Mouse (Mus musculus): Measurements from ENCODE around the gene Icosl. TPM values are rescaled to one million over a fixed set of nuclear protein-coding genes. Genes with fewer than 3 reads are reported as not detected.
"Not testable (repeated sequence)": the region's sequence is repeated elsewhere in the genome, so short reads cannot be mapped to it uniquely, and the experiment has no call there.

Gene Icosl
- total RNA-seq (2015; ENCODE audit: low replicate concordance): 2.3 and 2.7 TPM in 2 replicates
- total RNA-seq (2017; ENCODE audit: low replicate concordance): 1.8 and 4.9 TPM in 2 replicates

DNA sequence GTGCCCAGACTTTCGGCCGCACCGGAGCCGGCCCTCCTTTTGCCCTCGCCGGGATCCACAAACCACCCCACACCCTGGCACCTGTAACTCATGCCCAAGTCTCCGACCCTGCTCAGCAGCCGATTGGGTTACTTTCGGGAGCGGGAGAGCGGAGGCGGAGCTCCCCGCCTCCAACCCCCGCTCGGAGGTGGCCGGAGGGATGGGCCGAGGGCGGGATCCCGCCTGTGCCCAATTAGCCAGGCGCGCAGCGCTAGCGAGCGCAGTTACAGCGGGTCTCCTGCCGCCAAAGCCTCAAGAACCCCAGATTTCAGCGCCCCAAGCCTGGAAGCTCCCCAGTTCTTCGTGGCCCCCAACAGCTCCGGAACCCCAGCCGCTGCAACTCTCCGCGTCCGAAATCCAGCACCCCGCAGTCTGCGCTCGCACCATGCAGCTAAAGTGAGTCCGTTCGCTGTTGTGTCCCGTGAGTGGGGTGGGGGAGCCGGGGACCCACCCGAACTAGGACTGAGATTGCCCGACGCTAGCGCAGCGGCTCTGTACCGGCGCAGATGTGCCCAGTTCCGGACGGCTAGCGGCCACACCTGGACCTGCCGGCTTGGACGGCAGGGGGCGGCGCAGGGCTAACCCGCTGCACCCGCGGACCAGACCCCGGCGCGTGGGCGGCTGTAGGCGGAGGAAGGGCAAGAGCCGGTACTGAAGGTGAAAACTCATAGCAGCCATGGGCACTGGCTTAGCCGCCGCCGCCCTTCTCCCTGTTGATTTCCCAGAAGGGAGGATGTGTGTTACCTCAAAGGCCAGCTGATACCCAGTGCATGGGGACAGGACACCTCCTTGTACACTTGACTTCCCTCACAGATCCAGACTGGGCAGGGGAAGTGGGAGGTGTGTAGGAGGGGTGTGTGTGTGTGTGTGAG lies at the start of gene Icosl:
Icosl (plus strand) TSS at position 202 of the 911 bp plus-strand sequence.
- no peak for ATAC-seq (replicated peaks; ENCODE audit: low FRiP score, poor library complexity, severe bottlenecking)

DNA sequence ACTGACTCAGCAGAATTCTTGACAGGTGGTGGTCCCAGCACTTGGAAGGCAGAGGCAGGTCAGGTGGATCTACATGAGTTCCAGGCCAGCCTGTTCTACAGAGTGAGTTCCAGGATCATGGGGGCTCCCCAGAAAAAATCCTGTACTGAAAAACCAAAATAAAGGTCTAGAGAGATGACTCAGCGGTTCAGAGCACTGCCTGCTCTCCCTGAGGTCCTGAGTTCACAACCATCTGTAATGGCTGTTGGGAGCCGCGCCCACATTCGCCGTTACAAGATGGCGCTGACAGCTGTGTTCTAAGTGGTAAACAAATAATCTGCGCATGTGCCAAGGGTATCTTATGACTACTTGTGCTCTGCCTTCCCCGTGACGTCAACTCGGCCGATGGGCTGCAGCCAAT lies 49.1 kb upstream of the Icosl start:
- not testable (repeated sequence) for ATAC-seq (replicated peaks; ENCODE audit: low FRiP score, poor library complexity, severe bottlenecking)

DNA sequence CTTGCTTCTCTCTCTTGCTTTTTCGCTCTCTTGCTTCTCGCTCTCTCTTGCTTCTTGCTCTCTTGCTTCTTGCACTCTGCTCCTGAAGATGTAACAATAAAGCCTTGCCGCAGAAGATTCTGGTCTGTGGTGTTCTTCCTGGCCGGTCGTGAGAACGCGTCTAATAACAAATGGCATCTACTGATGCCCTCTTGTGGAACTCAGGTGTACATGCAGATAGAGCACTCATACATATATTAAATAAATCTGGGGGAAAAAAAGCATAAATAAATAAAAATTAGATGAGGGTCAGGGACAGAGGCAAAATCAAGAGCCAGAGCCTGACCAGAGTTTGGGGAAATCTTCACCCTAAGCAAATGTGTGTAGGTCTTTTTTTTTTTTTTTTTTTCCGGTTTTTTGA lies 43.6 kb upstream of the Icosl start:
- not testable (repeated sequence) for ATAC-seq (replicated peaks; ENCODE audit: low FRiP score, poor library complexity, severe bottlenecking)

DNA sequence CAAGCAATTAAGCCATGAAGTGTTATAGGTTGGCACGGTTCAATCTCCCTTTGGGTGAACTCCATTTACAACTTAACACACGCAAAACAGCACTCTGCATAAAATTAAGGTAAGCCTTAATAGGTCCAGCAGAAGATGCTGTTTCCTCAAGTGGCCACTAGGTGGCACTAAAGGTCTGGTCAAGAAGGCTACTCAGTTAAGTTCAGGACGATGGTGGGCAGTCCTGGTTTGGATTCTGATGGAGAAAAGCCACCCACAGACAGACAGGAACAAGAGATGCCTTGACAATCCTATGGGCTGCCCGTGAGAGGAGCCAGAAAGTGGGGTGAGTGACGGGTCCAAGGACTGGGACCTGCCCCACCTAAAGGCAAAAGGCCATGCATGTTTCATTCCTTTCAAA lies 41.0 kb upstream of the Icosl start:
- ATAC-seq (replicated peaks; ENCODE audit: low FRiP score, poor library complexity, severe bottlenecking): peak; percentile 86

DNA sequence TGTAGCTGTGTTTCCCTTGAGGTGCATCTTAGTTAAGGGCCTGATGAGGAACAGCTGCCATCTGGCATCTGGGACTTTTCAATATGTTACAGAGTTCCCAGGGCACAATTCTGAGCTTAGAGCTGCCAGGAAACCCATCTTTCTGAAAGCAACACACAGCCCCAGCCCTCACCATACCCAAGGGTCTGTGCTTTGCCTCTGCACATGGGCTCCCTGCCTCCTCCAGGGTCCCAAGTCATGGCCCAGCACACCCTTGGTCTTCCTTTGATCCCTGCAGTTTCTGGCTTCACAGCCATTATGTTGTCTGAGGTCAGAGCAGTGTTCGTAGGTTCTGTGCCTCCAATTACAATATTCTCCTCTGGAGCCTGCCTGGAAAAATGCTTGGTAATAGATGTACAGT lies 40.0 kb upstream of the Icosl start:
- no peak for ATAC-seq (replicated peaks; ENCODE audit: low FRiP score, poor library complexity, severe bottlenecking)

DNA sequence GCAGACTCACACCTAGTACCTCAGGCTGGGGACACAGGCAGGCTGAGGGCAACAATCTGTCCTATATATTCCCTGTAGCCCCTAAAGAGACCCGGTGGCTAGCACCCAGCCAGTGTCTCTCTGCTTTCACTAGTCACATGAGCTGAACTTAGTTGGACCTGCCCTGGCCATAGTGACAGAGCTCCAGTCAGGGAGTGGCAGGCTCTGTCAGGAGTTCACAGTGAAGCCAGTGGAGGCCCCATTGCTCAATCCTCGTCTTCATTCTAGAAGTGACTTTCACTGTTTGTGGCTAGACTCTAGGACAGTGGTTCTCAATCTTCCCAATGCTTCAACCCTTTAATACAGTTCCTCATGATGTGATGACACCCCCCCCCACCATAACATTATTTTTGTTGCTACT lies 37.1 kb upstream of the Icosl start:
- ATAC-seq (replicated peaks; ENCODE audit: low FRiP score, poor library complexity, severe bottlenecking): no peak

DNA sequence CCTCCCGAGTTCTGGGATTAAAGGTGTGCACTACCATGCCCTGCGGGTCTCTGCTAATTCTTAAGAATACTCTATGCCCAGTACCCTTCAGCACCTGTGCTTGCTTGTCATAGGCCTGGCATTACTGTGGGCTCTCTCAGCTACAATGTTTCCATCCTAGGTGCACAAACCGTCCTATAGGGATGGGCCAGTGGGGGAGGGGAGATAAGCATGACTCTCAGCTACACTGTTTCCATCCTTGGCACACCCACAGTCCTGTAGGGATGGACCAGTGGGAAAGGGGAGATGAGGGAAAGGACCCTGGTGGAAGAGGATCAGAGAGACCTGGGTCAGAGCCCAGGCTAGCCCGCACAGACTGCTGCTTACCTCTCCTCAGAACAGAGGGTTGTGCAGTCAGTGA lies 32.0 kb upstream of the Icosl start:
- no peak for ATAC-seq (replicated peaks; ENCODE audit: low FRiP score, poor library complexity, severe bottlenecking)

DNA sequence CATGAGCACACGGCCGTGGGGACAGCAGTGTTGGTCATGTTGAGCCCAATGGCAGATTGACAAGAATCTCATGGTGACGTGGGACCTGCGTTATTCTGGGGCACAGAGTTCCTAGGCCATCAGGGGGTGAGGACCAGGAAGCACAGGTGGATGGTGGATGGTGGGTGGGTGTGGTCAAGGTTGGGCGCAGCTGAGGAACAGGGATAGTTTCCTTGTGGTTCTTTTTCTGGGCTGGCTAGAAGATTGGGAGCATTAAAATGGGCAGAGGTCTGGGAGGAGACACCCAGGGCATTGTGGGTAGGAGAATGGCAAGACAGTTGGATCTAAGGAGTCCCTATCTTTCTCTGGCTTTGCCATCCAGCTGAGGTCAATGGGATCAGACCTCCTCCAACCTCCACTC lies 27.5 kb upstream of the Icosl start, which contains the start of gene Dnmt3l:
Dnmt3l (plus strand) TSS at position 301 of the 400 bp plus-strand sequence.
- ATAC-seq (replicated peaks; ENCODE audit: low FRiP score, poor library complexity, severe bottlenecking): no peak

DNA sequence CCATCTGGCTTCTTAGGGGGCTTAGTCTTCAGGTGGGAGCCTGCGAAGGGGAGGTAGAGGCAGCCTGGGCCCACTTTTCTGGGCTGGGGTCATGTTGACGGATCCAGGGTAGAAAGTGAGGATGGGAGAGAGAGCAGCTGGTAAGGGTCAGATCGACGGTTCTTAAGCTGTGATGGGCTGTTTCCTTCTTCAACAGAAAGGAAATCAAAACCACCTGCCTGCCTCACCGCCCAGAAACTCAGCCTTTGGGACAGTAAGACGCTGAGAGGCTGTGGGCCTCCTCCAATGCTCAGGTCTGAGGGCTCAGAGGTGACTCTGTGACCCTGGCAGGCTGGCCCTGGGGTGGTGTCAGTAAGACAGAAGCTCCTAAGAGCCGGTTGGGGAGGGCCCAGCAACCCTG lies 27.0 kb upstream of the Icosl start:
- ATAC-seq (replicated peaks; ENCODE audit: low FRiP score, poor library complexity, severe bottlenecking): no peak

DNA sequence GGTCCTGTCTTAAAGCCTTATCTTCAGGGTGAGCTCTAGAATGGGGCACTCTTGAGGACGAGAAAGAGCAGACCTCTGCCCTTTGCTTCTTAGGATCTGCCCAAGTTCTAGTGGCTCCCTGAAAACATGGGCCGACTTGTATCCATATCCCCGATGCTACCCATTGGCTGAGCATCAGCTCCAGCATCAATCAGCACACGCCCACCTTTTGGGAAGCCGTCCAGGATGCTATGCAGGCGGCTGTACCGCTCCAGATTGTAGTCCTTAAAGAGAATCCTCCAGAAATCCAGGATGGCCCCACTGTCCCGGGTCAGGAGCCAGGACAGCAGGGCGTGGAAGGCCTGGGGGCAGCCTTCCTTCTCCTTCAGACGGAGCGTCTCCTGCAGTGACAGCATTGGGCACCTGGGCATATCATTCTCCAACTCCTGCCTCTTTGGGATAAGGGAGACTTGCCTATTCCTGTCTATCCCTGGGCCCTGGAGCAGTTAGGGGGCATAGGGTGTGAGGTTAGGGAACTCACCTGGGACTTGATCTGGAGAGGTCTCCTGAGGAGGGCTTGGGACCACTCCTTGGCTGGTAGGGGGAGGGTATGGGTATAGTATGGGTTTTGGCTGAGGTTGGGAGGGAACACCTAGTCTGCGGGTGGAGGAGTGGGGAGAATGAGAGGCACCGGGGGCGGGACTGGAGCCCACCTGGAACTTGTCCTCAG lies 26.3 kb upstream of the Icosl start:
- peak; percentile 41; the same call in 1 of the 2 replicates for ATAC-seq (replicated peaks; ENCODE audit: low FRiP score, poor library complexity, severe bottlenecking)

DNA sequence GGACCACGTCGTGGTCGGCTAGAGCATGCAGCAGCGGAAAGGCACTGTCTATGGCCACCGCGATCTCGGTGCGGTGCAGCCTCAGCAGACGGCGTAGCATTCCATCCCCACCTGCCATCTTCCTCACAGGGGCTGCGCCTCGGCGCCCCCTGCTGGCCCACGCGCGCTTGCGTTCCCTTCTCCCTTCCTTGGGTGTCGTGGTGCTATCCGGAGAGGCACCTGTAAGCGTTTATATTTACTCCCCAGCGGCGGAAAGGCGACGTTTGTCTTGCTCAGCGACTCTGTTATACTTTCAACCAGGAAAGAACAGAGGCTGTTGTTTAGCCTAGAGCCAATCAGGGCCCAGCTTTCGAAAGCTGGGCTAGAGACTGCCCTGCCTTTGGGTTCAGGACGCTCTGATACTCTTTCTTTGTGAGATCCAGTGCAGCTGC lies 25.7 kb upstream of the Icosl start, which contains the start of gene Aire:
Aire (minus strand) TSS at position 205 of the 431 bp plus-strand sequence.
- ATAC-seq (replicated peaks; ENCODE audit: low FRiP score, poor library complexity, severe bottlenecking): peak; percentile 62; the same call in 1 of the 2 replicates

DNA sequence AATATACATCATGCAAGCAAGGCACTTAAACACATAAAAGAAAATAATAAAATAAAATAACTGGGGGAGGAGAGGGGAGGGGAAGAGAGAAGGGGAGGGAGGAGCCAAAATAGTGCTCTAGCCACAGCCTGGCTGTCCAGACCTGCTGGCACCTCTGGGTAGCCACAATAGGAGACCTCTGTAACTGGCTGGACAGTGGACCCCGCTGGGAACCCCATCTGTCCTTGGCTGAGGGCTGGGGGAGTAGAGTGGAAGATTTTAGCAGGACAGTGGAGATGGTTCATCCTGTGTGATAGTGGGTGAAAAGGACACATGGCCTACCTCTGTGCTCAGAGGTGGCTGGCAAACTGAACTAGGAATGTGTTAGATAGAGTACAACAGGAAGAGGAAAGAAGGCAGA lies 24.6 kb upstream of the Icosl start:
- ATAC-seq (replicated peaks; ENCODE audit: low FRiP score, poor library complexity, severe bottlenecking): no peak

DNA sequence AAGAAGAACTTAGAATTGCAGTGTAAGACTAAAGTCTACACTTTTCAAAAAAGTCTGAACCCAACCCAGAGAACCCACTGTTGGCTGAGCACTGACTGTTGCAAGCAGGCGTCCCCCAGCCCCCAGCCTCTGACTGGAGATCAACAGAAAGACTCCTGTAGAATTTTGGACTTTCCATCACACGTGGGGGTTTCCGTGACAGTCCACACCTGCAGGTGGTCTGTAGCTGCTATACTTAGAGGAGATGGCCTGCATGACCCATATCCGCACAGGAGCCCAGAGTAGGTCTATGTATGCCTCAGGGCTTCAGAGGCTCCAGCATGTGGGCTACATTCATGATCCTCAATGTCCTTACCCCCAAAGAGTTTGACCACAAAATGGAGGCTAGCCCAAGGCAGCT lies 22.7 kb upstream of the Icosl start:
- no peak for ATAC-seq (replicated peaks; ENCODE audit: low FRiP score, poor library complexity, severe bottlenecking)

DNA sequence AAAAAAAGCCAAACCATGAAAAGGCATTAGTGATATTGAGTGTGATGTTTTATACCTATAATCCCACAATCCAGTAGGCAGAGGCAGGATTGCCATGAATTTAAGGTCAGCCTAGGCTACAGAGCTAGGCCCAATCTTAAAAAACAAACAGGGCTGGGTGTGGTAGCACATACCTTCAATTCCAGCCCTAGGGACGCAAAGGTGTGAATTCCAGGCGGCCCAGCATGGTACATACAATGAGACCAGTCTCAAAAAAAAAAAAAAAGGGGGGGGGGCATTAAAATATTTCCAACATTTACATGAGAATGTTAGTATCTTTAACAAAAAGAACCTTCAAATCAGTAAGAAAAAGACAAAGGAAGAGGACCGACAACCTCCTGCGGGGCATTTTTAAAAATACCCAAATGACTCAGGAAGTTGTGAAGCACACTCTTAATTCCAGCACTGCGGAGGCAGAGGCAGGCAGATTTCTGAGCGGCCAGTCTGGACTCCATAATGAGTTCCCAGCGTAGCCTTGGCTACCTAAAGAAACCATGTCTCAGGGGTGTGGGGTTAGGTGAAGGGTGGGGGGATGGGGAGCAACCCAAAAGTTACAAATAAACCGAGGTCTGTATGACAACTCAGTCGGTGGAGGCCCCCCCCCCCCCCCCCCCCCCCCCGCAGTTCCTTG lies 20.9 kb upstream of the Icosl start:
- no peak for ATAC-seq (replicated peaks; ENCODE audit: low FRiP score, poor library complexity, severe bottlenecking)

DNA sequence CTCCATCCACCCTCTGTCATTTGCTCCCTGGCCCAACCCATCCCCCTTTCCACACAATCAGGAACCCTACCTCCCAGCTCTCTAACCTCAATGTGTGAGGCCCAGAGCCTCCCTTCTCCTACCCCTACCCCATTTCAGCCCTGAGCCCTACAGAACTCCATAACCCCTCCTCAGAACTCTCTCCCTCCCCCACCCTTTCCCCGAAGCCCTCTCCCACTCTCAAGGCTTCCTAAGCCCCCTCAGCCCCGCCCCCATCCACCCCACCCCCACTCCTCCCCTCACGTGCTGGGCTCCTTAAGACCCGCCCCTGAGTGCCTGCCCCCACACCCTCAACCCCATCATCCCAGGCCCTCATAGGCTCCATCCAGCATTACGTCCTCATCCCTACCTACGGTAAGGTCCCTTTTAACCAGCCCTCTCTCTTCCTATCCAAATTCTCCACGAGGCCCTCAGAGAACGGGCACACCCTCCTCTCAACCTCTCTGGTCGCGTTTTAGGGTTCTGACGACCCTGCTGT lies 19.5 kb upstream of the Icosl start:
- no peak for ATAC-seq (replicated peaks; ENCODE audit: low FRiP score, poor library complexity, severe bottlenecking)

DNA sequence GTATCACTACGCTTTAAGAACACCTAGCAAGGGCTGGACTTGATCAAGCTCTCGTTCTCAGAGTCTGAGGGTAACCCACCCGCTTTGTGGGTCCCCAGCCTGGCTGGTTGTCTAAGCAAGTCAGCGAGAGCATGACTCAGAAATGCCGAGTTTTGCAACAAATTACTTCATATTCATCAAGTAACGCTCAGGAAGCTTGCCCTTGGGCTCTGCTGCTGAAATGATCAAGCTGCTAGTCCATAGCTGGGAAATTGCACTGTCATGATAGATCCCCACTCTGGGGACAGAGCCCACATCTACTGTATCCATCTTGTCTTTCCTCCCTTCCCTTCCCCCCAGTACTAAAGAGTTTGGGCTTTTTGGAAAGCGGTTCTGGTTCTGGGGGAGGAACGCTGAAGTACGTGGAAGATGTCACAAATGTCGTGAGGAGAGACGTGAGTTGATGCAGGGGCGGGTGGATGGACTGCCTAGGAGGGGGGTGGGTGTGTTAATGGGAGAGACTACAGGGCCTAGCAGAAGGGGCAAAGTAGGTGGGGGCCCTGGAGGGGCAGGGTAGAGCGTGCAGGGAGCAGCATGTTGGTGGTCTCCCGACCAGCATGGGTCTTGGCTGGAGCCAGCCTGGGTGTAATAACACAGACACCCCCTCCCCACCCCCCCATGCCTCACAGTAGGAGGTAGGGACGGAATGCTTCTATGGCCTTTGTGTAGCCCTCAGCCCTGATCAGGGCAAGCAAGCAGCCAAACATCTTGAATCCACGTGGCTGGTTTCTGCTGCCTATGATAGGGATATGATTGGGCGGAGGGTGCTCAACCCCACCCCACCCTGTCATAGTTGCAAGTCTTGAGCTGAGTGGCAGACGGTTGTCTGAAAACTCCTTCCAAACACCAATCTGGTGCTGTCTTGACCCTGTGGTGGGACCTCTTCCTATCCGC lies 14.2 kb upstream of the Icosl start:
- ATAC-seq (replicated peaks; ENCODE audit: low FRiP score, poor library complexity, severe bottlenecking): no peak

DNA sequence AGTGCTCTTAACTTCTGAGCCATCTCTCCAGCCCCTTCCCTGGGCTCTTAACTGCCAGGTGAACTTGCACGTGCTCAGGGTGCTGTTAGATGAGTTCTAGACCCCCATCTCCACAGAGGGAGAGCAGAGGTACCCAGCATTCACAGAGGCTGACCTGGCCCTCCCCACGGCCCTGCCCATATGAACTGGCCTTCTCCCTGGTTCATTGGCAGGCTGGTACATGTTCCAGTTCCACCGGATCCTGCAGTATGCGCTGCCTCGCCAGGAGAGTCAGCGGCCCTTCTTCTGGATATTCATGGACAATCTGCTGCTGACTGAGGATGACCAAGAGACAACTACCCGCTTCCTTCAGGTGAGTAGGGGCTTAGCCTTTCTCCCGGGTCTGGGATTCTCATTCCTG lies 12.0 kb upstream of the Icosl start:
- no peak for ATAC-seq (replicated peaks; ENCODE audit: low FRiP score, poor library complexity, severe bottlenecking)

DNA sequence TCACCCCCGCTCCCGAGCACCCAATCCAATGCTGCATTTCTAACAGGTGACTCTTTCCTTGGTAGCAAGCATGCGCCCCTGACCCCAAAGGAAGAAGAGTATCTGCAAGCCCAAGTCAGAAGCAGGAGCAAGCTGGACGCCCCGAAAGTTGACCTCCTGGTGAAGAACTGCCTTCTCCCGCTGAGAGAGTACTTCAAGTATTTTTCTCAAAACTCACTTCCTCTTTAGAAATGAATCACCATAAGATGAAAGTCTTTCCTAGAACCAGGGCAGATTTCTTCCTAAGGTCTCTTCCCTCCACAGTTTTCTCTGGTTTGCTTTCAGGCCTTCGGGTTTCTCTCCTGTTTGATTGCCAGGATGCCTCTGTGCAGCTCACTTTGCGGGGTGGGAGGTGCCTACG lies 6.0 kb upstream of the Icosl start:
- ATAC-seq (replicated peaks; ENCODE audit: low FRiP score, poor library complexity, severe bottlenecking): no peak

DNA sequence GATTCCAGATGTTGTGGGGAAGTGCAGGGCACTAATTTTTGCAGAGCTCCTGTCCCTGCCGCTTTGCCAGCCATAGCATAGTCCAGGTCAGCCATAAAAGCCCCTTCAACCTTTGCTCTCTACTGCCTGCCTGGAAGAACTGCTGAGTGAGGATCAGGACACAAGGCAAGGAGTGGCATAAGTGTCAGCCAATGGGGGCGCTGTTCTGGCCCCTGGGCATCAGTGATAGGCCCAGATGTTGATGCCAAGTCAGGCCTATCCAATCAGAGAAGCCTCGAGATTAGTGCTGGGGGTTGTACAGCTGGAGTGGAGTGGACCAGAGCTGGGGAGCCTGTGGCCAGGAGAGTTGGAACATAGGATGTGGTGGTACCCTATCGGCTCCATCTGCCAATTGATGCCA lies 1.9 kb upstream of the Icosl start:
- ATAC-seq (replicated peaks; ENCODE audit: low FRiP score, poor library complexity, severe bottlenecking): no peak
